Mouse (Mus musculus) heart, embryonic 10.5 days (tissue): ENCODE results near the gene Usmg5. TPM values are rescaled to one million over a fixed set of nuclear protein-coding genes. Genes with fewer than 3 reads are reported as not detected.

Experiments
- DNase-seq: peaks from one replicate; pipeline ENCODE4 v3.0.0-alpha.2; 2017; ENCODE audit warnings: low spot score
- H3K27ac ChIP-seq: fragments of 300-500 bp; sonication (generic); 2 replicates; pipeline ENCODE4 v1.5.1; 2016; ENCODE audit warnings: mild to moderate bottlenecking
- H3K27me3 ChIP-seq: fragments of 300-500 bp; sonication (generic); 2 replicates; pipeline ENCODE4 v1.6.1; 2016; ENCODE audit warnings: mild to moderate bottlenecking; ENCODE audit not compliant: poor library complexity, insufficient read depth, severe bottlenecking
- H3K36me3 ChIP-seq: fragments of 300-500 bp; sonication (generic); 2 replicates; pipeline ENCODE4 v1.6.1; 2016; ENCODE audit warnings: mild to moderate bottlenecking, moderate library complexity
- H3K4me1 ChIP-seq: fragments of 300-500 bp; sonication (generic); 2 replicates; pipeline ENCODE4 v1.6.1; 2016; ENCODE audit warnings: mild to moderate bottlenecking
- H3K4me3 ChIP-seq: fragments of 300-500 bp; sonication (generic); 2 replicates; pipeline ENCODE4 v1.5.1; 2016; ENCODE audit warnings: mild to moderate bottlenecking, moderate library complexity
- H3K9me3 ChIP-seq: fragments of 300-500 bp; sonication (generic); 2 replicates; pipeline ENCODE4 v1.6.1; 2016; ENCODE audit warnings: mild to moderate bottlenecking, moderate library complexity
- WGBS: fragments of 180-500 bp; shearing (Covaris S2); methylation state at CpG from one replicate; pipeline ENCODE4 v1.1.7; 2016; 5-methylcytosine and 5-hydroxymethylcytosine counted together
- polyA plus RNA-seq: library from polyadenylated mRNA; unstranded; fragments of >200 nt; fragmentation: Nextera tagmentation; extraction: Ambion mirVana; gene quantifications from 2 replicates; pipeline ENCODE4 v1.2.1, GENCODE M21; 2016

The Usmg5 gene
- polyA plus RNA-seq, 1 experiment from 2014 or later, result 1,489 TPM

DNA sequence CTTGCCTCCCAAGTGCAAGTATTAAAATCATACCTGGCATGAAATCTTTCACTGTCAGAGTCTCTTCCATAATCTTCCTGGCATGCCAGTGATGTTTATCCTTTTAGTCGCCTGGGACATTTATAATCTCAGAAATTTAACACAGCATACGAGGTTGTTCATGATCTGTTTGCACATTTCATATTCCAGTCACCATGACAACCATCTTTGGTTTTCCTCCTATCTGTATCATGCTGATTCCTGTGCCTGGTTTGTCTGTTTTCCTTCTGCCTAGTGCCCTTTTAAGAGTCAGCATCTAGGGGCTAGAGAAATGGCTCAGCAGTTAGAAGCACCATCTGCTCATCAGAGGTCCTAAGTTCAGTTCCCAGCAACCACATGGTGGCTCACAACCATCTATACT, 28.2 kb upstream of the Usmg5 start:
- peaks cover 82% of the 10 kb centered on the region for H3K36me3 ChIP-seq
- H3K4me3 ChIP-seq, result no peak overlapping the region
- H3K9me3 ChIP-seq, result no peaks in the 10 kb centered on the region
- DNase-seq, result no peak
- 84% methylated on average over 2 of the region's 2 CpGs for WGBS
- no peaks in the 10 kb centered on the region for H3K27me3 ChIP-seq
- no peak overlapping the region for H3K27ac ChIP-seq
- no peaks in the 10 kb centered on the region for H3K4me1 ChIP-seq

DNA sequence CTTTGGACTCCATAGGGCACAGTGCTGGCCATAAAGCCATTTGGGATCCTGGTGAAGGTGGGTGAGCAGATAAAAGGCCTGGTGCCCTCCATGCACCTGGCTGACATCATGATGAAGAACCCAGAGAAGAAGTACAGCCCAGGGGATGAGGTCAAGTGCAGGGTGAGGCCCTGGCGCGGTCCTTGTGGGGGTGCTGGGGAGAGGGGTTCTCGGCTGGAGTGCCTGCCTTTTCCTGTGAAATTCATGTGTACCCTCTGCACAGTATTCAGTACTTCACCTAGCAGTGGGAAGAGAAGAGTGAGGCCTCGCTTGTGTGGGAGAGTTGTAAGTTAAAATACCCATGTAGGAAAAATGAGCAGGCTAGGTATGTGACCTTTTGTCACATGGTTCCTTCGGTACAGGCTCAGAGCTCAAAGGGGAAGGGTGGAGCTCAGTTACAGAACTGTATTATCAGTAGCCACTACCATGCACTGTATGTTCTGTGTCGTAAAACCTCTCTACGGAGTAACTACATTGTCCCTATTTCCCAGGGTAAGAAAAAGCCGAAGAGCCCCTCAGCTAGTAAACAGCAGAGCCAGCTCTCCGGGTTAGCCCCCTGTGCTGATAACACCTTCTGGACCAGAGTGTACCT, 14.3 kb upstream of the Usmg5 start:
- 88% methylated on average over 9 of the region's 9 CpGs for WGBS
- Histone ChIP-seq H3K4me3 (no peak overlapping the region), H3K4me1 (no peaks in the 10 kb centered on the region), H3K27ac (no peak overlapping the region), H3K36me3 (peaks cover 100% of the 10 kb centered on the region), H3K9me3 (no peaks in the 10 kb centered on the region), H3K27me3 (no peaks in the 10 kb centered on the region)
- DNase-seq, result no peak

DNA sequence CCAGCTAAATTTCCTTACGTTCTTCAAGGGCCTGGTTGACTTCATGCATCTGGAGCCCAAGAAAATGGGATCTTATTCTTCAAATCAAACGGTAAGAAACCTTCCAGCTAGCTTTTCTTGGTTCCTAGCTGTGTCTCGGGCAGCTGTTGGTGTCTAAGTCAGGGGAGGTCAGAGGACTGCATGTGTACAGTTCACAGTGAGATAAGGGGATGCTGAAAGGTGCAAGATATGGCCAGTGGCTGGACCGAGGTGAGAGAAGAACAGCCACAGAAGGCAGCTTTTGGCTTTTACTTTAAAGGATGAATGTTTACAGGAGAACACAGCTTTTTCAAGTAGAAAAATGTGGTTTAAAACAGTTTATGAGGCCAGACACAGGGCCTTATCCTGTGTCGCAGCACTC, 10.6 kb upstream of the Usmg5 start:
- DNase-seq, result no peak
- H3K4me1 ChIP-seq, result no peaks in the 10 kb centered on the region
- H3K4me3 ChIP-seq, result no peak overlapping the region
- H3K36me3 ChIP-seq, result peaks cover 100% of the 10 kb centered on the region
- H3K9me3 ChIP-seq, result no peaks in the 10 kb centered on the region
- H3K27ac ChIP-seq, result no peak overlapping the region
- 75% methylated on average over 5 of the region's 5 CpGs for WGBS
- H3K27me3 ChIP-seq, result no peaks in the 10 kb centered on the region

DNA sequence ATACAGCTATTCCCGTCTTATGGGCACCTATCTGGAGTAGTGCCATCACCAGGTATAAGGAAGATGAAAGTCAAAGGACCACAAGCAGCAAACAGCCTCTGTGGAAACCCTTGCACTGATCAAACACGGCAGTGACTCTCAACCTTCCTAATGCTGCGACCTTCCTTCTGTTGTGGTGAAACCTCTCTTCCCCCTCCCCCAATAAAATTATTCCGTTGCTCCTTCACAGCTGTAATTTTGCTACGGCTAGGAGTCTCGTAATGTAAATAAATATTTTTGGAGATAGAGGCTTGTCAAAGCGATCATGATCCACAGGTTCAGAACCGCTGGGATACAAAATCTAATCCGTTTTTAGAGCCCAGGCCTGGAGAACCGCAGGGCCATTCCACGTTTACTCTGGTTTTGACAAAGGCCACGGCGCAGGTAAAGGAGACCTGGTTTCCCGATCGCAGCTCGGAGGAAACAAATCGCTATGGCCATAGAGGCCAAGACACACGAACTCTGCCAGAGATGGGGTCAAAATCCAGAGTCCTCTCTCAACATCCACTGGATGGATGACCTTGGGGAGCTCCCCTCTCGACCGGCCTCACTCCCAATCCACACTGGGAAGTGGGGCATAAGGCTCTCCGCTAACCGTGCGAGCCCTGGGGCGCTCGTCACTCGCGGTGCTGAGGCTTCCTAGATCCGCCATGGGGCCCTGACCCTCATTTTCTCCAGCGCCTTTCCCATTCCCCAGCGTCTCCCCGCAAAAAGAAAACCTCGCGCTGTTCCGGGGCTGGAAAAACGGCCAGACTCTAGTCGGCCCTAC, 525 bp downstream of the Usmg5 start:
- DNase-seq, result no peak
- 1% methylated on average over 36 of the region's 36 CpGs for WGBS
- H3K36me3 ChIP-seq, result peaks cover 52% of the 10 kb centered on the region
- peak overlapping the region; percentile 97 for H3K27ac ChIP-seq
- H3K27me3 ChIP-seq, result no peaks in the 10 kb centered on the region
- H3K4me1 ChIP-seq, result peaks cover 21% of the 10 kb centered on the region; the same call in 1 of the 2 replicates
- no peaks in the 10 kb centered on the region for H3K9me3 ChIP-seq
- H3K4me3 ChIP-seq, result peak overlapping the region; percentile 96

DNA sequence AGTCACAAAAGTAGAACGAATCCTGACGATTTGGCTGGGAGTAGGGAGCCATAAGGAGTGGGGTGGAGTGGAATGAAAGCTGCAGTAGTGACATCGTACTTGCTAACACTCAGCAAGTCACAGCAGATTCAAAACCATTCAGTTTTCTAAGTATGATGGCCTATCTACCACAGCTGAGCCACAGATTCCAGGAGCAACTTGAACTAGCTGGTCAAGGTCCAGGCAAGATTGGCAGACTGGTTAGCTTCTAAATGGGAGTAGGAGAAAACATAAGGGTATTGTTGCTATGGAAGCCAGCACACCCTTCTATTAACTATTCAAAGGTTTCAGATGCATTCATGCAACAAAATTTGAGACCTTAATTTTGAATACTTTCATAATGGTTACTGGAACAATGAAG, 2.2 kb downstream of the Usmg5 start:
- Histone ChIP-seq H3K27me3 (no peaks in the 10 kb centered on the region), H3K36me3 (peaks cover 54% of the 10 kb centered on the region), H3K4me3 (no peak overlapping the region), H3K27ac (no peak overlapping the region), H3K9me3 (no peaks in the 10 kb centered on the region), H3K4me1 (peaks cover 21% of the 10 kb centered on the region; the same call in 1 of the 2 replicates)
- 89% methylated on average over 3 of the region's 3 CpGs for WGBS
- no peak for DNase-seq

DNA sequence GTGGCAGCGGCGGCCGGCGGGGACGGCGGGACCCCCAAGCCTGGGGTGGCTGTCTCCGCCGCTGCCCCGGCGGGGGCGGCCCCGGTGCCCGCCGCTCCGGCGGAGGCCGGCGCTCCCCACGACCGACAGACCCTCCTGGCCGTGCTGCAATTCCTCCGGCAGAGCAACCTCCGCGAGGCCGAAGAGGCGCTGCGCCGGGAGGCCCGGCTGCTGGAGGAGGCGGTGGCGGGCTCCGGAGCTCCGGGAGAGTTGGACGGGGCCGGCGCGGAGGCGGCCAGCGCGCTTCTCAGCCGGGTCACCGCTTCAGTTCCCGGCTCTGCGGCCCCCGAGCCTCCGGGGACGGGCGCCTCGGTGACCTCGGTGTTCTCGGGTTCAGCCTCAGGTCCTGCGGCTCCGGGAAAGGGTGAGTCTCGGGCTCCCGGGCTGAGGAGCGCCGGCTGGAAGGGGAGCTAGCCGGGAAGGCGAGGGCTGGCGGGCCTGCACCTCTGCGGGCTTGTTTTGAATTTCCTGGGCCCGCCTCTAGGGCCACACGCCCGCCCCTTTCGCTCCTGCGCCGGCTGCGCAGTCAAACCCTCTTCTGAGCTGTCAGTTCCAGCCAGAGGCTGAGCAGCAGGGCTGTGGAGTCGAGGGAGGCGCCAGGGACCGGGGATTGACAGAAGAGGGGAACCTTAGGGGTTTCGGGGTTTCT, 22.4 kb downstream of the Usmg5 start:
- WGBS, result under 1% methylated on average over 72 of the region's 72 CpGs
- H3K27me3 ChIP-seq, result no peaks in the 10 kb centered on the region; the same call in 1 of the 2 replicates
- peak; percentile 96 for DNase-seq
- H3K4me3 ChIP-seq, result peak overlapping the region; percentile 100
- H3K4me1 ChIP-seq, result peaks cover 11% of the 10 kb centered on the region; the same call in 1 of the 2 replicates
- H3K9me3 ChIP-seq, result no peaks in the 10 kb centered on the region
- peak overlapping the region; percentile 96 for H3K27ac ChIP-seq
- H3K36me3 ChIP-seq, result peaks cover 23% of the 10 kb centered on the region

DNA sequence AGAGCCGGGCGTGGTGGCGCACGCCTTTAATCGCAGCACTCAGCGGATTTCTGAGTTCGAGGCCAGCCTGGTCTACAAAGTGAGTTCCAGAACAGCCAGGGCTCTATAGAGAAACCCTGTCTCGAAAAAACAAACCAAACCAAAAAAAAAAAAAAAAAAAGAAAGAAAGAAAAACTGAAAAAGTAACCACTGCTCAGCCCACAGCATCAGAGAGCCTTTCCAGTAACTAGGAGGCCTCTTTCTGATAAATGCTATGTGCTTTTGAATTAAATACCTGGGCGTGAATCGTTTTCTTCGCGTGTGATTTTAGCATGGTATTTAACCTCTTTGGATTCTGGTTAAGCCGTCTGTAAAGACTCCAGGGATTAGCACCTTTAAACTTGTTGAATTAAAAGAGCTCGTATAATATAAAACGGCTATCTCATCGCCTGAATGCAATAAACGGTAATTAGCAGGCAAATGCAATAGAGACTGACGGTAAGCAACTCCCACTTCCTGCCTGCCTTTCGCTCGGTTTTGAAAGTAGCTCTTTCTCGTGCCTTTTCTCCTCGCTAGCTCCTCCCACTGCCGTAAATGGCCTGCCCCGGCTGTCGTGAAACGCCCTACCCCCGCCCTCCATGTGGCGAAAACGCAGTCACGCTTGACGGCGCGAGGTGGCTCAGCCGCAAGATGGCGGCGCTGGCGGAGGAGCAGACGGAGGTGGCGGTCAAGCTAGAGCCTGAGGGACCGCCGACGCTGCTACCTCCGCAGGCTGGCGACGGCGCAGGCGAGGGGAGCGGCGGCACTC, 23.2 kb downstream of the Usmg5 start, which contains the start of gene Taf5:
Gene Taf5 (plus strand): TSS at position 651 of the 787 bp plus-strand sequence.
- Histone ChIP-seq H3K9me3 (no peaks in the 10 kb centered on the region), H3K4me1 (peaks cover 11% of the 10 kb centered on the region; the same call in 1 of the 2 replicates), H3K27me3 (no peaks in the 10 kb centered on the region; the same call in 1 of the 2 replicates), H3K4me3 (peak within 1 kb of the TSS; percentile 100), H3K36me3 (peaks cover 16% of the 10 kb centered on the region), H3K27ac (peak within 1 kb of the TSS; percentile 96)
- 13% methylated on average over 43 of the region's 49 CpGs for WGBS
- DNase-seq, result peak; percentile 99

DNA sequence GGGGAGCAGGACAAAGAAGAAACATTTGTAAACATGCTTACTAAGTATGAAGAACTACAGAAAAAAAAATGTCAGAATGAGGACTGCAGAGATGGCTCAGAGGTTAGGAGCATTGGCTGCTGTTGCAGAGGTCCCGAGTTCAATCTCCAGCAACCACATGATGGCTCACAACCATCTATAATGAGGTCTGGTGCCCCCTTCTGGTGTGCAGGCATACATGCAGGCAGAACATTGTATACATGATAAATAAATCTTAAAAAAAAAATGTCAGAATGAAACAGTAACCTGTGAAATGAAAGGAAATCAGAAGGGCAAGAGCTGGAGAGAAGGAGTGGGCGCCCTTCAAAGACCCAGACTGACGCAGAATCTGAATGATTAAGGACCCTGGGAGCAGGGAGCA, 24.6 kb downstream of the Usmg5 start:
- Histone ChIP-seq H3K27me3 (no peaks in the 10 kb centered on the region; the same call in 1 of the 2 replicates), H3K36me3 (peaks cover 2% of the 10 kb centered on the region; the same call in 1 of the 2 replicates), H3K9me3 (no peaks in the 10 kb centered on the region), H3K4me1 (peaks cover 11% of the 10 kb centered on the region; the same call in 1 of the 2 replicates), H3K4me3 (no peak overlapping the region), H3K27ac (no peak overlapping the region)
- 83% methylated on average over 3 of the region's 3 CpGs for WGBS
- DNase-seq, result no peak

DNA sequence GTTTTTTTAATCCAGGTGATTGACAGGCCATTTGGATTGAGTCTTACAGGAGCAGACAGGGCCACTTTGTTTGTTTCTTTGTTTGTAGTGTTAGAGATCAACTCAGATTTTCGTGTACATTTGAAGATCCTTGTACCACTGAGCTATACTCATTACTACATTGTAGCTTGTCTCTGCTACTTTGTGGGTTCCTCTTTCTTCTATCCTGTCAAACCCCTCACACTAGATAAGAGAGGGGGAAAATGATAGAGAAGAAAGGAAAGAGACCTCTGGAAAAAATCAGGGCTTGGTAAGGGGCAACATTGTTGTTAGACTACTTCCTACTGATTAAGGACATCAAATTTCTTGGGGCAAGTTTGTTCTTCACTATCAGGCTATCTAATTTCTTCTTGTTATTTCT, 32.8 kb downstream of the Usmg5 start:
- no peaks in the 10 kb centered on the region for H3K9me3 ChIP-seq
- no peak for DNase-seq
- WGBS, result 75% methylated on average over 1 of the region's 1 CpGs

DNA sequence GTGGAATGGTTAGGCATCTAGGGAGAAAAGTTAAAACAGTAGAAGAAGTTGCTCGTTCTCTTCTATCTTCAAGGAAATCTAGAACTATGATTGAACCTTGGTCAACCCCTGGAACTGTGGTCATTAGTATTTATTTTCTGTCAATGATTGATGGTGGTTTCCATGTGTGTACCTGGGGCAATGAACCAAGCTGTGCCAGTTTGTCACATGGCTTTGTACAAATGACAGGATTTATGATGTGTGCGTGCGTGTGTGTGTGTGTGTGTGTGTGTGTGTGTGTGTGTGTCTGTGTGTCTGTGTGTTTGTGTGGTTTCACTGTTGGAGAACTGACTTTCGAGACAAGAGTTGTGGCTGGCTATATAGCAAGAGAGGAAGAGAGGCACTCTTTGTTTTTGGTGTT, 37.0 kb downstream of the Usmg5 start:
- DNase-seq, result no peak
- Histone ChIP-seq H3K36me3 (no peaks in the 10 kb centered on the region), H3K27ac (no peak overlapping the region), H3K9me3 (no peaks in the 10 kb centered on the region), H3K4me1 (peaks cover 13% of the 10 kb centered on the region), H3K27me3 (no peaks in the 10 kb centered on the region), H3K4me3 (no peak overlapping the region)
- WGBS, result 77% methylated on average over 4 of the region's 4 CpGs

More for the DNA sequence above, 32.8 kb downstream of the Usmg5 start:
- H3K36me3 ChIP-seq, result no peaks in the 10 kb centered on the region
- no peaks in the 10 kb centered on the region for H3K4me1 ChIP-seq
- H3K27me3 ChIP-seq, result no peaks in the 10 kb centered on the region
- H3K4me3 ChIP-seq, result no peak overlapping the region
- no peak overlapping the region for H3K27ac ChIP-seq

DNA sequence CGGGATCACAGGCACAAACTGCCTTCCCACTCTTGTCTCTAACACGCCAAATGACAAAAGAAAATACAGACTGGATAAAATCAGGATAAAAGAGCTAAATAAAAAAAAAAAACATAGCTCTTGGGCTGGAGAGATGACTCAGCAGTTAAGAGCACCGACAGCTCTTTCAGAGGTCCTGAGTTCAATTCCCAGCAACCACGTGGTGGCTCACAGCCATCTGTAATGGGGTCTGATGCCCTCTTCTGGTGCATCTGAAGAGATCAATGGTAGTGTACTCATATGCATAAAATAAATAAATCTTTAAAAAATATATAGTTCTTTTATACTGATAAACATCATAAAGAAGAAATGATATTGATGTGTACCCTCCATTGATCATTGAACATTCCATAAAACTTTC, 37.5 kb downstream of the Usmg5 start:
- no peak overlapping the region for H3K27ac ChIP-seq

DNA sequence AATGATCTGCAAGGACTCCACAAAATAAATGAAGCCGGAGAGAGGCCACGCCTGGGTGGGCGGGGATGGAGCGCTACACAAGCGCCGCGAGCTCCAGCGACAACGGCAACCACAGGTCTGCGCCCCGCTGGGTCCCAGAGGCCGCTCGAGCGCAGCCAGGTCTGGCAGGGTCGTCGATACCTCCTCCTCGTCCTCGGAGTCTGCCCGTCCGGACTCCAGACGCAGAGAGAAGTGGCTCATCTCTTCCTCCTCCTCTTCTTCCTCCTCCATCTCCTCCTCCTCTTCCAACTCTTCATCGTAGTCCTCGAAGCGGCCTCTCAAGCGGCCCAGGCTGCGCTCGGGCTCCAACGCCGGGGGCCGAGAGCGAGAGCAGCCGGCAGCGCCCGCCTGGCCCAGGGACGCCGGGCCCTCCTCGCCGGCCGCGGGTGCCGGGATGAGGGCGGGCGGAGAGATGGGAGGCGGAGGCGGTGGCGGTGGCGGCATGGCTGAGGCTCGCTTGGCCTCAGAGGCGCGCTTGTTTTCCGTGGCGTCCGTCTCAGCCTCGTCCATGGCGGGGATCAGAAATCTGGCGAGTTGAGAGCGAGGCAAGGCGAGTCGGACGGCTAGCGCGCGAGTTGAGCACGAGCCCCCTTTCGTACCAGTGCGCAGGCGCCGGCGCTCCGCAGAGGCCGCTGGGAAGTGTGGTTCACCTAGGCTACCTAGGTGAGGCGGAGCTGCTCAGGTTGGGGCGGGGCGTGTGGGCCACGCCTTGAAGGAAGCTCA, 40.0 kb downstream of the Usmg5 start, which contains the start of gene Pcgf6:
Gene Pcgf6 (minus strand): TSS at position 636 of the 762 bp plus-strand sequence.
- H3K27ac ChIP-seq, result peak within 1 kb of the TSS; percentile 96
- DNase-seq, result peak; percentile 93
- H3K27me3 ChIP-seq, result no peaks in the 10 kb centered on the region
- H3K4me3 ChIP-seq, result peak within 1 kb of the TSS; percentile 92
- H3K36me3 ChIP-seq, result peaks cover 23% of the 10 kb centered on the region
- no peaks in the 10 kb centered on the region for H3K9me3 ChIP-seq
- under 1% methylated on average over 75 of the region's 75 CpGs for WGBS
- peaks cover 13% of the 10 kb centered on the region for H3K4me1 ChIP-seq

More for the DNA sequence above, 37.5 kb downstream of the Usmg5 start:
- Histone ChIP-seq H3K36me3 (no peaks in the 10 kb centered on the region), H3K9me3 (no peaks in the 10 kb centered on the region), H3K27me3 (no peaks in the 10 kb centered on the region), H3K4me1 (peaks cover 13% of the 10 kb centered on the region), H3K4me3 (no peak overlapping the region)
- WGBS, result 79% methylated on average over 4 of the region's 4 CpGs
- DNase-seq, result no peak
